Mouse (Mus musculus) ovary, postnatal 10 days (tissue): ENCODE results near the gene Hspb9.
A peak's percentile ranks its signal among the peaks of the same experiment; 100 is the strongest.

ENCODE experiments used
- DNase-seq: peaks from one replicate; pipeline ENCODE4 v3.0.0; 2022; ENCODE audit warnings: low spot score

The Hspb9 gene

GRCm38 (mm10) chr11:100705095-100705747, 8.4 kb upstream of the Hspb9 start:
- no peak for DNase-seq

- no peak for DNase-seq
Observed at GRCm38 (mm10) chr11:100709201-100709810, 4.3 kb upstream of the Hspb9 start.

- no peak for DNase-seq
Observed at GRCm38 (mm10) chr11:100710528-100710927, 3.1 kb upstream of the Hspb9 start.

GRCm38 (mm10) chr11:100710977-100711376, 2.7 kb upstream of the Hspb9 start:
- no peak for DNase-seq

- peak; percentile 65 for DNase-seq
Observed at GRCm38 (mm10) chr11:100711783-100712615, 1.7 kb upstream of the Hspb9 start, which contains the start of gene Kat2a. Gene Kat2a, minus strand, starts transcription at chr11:100712465.

GRCm38 (mm10) chr11:100713174-100713573, 476 bp upstream of the Hspb9 start:
- no peak for DNase-seq

GRCm38 (mm10) chr11:100714534-100714915, 875 bp downstream of the Hspb9 start:
- DNase-seq, result no peak

GRCm38 (mm10) chr11:100714948-100715347, 1.3 kb downstream of the Hspb9 start:
- no peak for DNase-seq

- DNase-seq, result no peak
Observed at GRCm38 (mm10) chr11:100716649-100717048, 3.0 kb downstream of the Hspb9 start.

GRCm38 (mm10) chr11:100718462-100718861, 4.8 kb downstream of the Hspb9 start:
- no peak for DNase-seq

- DNase-seq, result no peak
Observed at GRCm38 (mm10) chr11:100718866-100719265, 5.2 kb downstream of the Hspb9 start.

GRCm38 (mm10) chr11:100719312-100719711, 5.7 kb downstream of the Hspb9 start:
- no peak for DNase-seq

- no peak for DNase-seq
Observed at GRCm38 (mm10) chr11:100719893-100720292, 6.2 kb downstream of the Hspb9 start.

GRCm38 (mm10) chr11:100720345-100720744, 6.7 kb downstream of the Hspb9 start:
- no peak for DNase-seq

- DNase-seq, result no peak
Observed at GRCm38 (mm10) chr11:100721254-100721653, 7.6 kb downstream of the Hspb9 start.

- DNase-seq, result no peak
Observed at GRCm38 (mm10) chr11:100721776-100722492, 8.3 kb downstream of the Hspb9 start.

GRCm38 (mm10) chr11:100722493-100723028, 8.9 kb downstream of the Hspb9 start:
- DNase-seq, result no peak

- no peak for DNase-seq
Observed at GRCm38 (mm10) chr11:100724919-100725512, 11.4 kb downstream of the Hspb9 start.

- DNase-seq, result no peak
Observed at GRCm38 (mm10) chr11:100727201-100727600, 13.6 kb downstream of the Hspb9 start.

- no peak for DNase-seq
Observed at GRCm38 (mm10) chr11:100728601-100729000, 15.0 kb downstream of the Hspb9 start.

GRCm38 (mm10) chr11:100729976-100730375, 16.3 kb downstream of the Hspb9 start:
- DNase-seq, result no peak
